Mouse (Mus musculus) neural tube, embryonic 13.5 days (tissue): ENCODE results near the gene Aim2. TPM values are rescaled to one million over a fixed set of nuclear protein-coding genes. Genes with fewer than 3 reads are reported as not detected.
"Not testable (repeated sequence)": the region's sequence is repeated elsewhere in the genome, so short reads cannot be mapped to it uniquely, and the experiment has no call there.

Source experiments
- ATAC-seq: fragments of 200-750 bp; cut with Nextera tagmentation; 2 replicates; pipeline ENCODE4 v1.8.0; 2017; ENCODE audit warnings: low read depth, mild to moderate bottlenecking, moderate TSS enrichment, moderate library complexity
- H3K27ac ChIP-seq: fragments of 300-500 bp; sonication (generic); replicated peaks from 2 replicates; pipeline ENCODE4 v1.5.1; 2015; ENCODE audit warnings: moderate library complexity, mild to moderate bottlenecking, inconsistent platforms
- H3K27me3 ChIP-seq: fragments of 300-500 bp; sonication (generic); 2 replicates; pipeline ENCODE4 v1.6.1; 2015; ENCODE audit warnings: mild to moderate bottlenecking, inconsistent platforms
- H3K36me3 ChIP-seq: fragments of 300-500 bp; sonication (generic); 2 replicates; pipeline ENCODE4 v1.6.1; 2015; ENCODE audit warnings: mild to moderate bottlenecking, inconsistent platforms
- H3K4me1 ChIP-seq: fragments of 300-500 bp; sonication (generic); replicated peaks from 2 replicates; pipeline ENCODE4 v1.6.1; 2015; ENCODE audit warnings: inconsistent platforms
- H3K4me2 ChIP-seq: fragments of 300-500 bp; sonication (generic); 2 replicates; pipeline ENCODE4 v1.6.1; 2015; ENCODE audit warnings: inconsistent platforms, mild to moderate bottlenecking, moderate library complexity
- H3K4me3 ChIP-seq: fragments of 300-500 bp; sonication (generic); 2 replicates; pipeline ENCODE4 v1.5.1; 2015; ENCODE audit warnings: mild to moderate bottlenecking, inconsistent platforms
- H3K9ac ChIP-seq: fragments of 300-500 bp; sonication (generic); 2 replicates; pipeline ENCODE4 v1.6.1; 2015; ENCODE audit warnings: moderate library complexity, mild to moderate bottlenecking, inconsistent platforms
- H3K9me3 ChIP-seq: fragments of 300-500 bp; sonication (generic); 2 replicates; pipeline ENCODE4 v1.6.1; 2016; ENCODE audit warnings: inconsistent platforms
- WGBS: fragments of 180-500 bp; shearing (Covaris S2); methylation state at CpG from one replicate; pipeline ENCODE4 v1.1.7; 2015; 5-methylcytosine and 5-hydroxymethylcytosine counted together
- polyA plus RNA-seq: library from polyadenylated mRNA; unstranded; fragments of >200 nt; fragmentation: Nextera tagmentation; extraction: Ambion mirVana; gene quantifications from 2 replicates; pipeline ENCODE4 v1.2.1, GENCODE M21; 2015

Gene Aim2
- 1.4 and 2.3 TPM in 2 replicates for polyA plus RNA-seq

DNA sequence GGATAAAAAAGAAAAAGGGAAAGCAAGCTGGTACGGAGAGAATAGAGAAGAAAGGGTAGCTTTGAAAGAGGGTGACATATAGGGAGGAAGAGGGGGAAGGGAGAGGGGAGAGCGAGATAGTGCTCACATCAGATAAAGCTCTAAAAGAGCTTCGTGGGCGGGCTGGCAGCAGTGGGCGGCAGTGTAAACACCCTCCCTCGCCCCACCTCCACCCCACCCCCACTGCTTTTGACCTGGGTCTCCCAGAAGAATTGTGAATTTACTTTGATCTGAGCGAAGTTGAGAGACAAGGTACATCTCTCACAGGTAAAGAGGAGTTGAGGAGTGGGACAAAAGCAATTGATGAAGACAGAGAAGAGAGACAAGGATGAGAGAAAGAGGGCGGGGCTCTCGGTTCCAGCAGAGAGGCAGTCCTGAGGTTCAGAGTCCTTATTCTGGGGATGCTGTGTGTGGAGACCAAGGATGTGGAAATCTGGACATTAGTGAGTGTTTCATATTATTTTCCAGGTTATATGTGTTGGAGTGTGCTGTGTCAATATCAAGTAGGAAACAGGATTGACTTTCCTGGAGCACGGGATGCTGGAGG is at the start of gene Aim2:
TSS of gene Aim2 (plus strand) at position 508 of the 586 bp plus-strand sequence.
- 9% methylated on average over 10 of the region's 10 CpGs for WGBS
- Histone ChIP-seq H3K4me1 (peaks cover 31% of the 10 kb centered on the region), H3K27ac (no peak within 1 kb of the TSS), H3K4me2 (peak within 1 kb of the TSS; percentile 48), H3K27me3 (no peaks in the 10 kb centered on the region), H3K9me3 (no peaks in the 10 kb centered on the region), H3K9ac (peak within 1 kb of the TSS; percentile 34), H3K36me3 (peaks cover 32% of the 10 kb centered on the region), H3K4me3 (peak within 1 kb of the TSS; percentile 22)
- ATAC-seq, result 0 out of 2 replicates have a peak, but pooled peaks have one; percentile 52

DNA sequence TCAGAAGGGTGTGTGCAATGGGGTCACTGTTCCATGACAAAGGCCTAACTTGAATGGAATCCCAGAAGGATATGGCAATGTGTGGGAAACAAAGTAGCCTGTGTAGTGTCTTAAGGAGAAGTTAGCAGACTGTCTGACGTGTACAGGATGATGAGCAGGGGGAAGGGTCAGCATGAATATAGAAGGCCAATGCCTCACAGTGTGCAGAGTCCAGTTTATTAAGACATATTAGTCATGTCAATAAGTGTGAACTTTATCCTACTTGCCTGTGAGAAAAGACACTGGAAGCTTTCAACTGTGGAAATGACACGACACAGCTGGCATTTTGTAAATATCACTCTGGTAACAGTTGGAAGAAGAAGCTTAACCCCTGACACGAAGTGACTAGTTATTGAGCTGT is 47.9 kb upstream of the Aim2 start:
- not testable (repeated sequence) for H3K4me2 ChIP-seq, H3K27me3 ChIP-seq, H3K36me3 ChIP-seq, H3K27ac ChIP-seq, H3K4me3 ChIP-seq, H3K9ac ChIP-seq, ATAC-seq, H3K4me1 ChIP-seq, H3K9me3 ChIP-seq
- WGBS, result 65% methylated on average over 3 of the region's 3 CpGs

- not testable (repeated sequence) for ATAC-seq, H3K9me3 ChIP-seq, H3K9ac ChIP-seq, H3K27ac ChIP-seq, H3K36me3 ChIP-seq, H3K4me2 ChIP-seq, H3K4me1 ChIP-seq, H3K27me3 ChIP-seq, H3K4me3 ChIP-seq
- WGBS, result 87% methylated on average over 7 of the region's 7 CpGs
Observed at GRCm38 (mm10) chr1:173313535-173314050, 37.1 kb upstream of the Aim2 start.

GRCm38 (mm10) chr1:173315725-173316124 is 35.0 kb upstream of the Aim2 start:
- no peak overlapping the region for H3K4me2 ChIP-seq
- no peaks in the 10 kb centered on the region for H3K4me1 ChIP-seq
- no peak overlapping the region for H3K9ac ChIP-seq
- H3K9me3 ChIP-seq, result no peaks in the 10 kb centered on the region
- H3K27me3 ChIP-seq, result no peaks in the 10 kb centered on the region
- no peaks in the 10 kb centered on the region for H3K36me3 ChIP-seq
- WGBS, result 87% methylated on average over 3 of the region's 3 CpGs
- H3K27ac ChIP-seq, result no peak overlapping the region
- H3K4me3 ChIP-seq, result no peak overlapping the region
- ATAC-seq, result no peak

GRCm38 (mm10) chr1:173317925-173318477 is 32.7 kb upstream of the Aim2 start:
- 97% methylated on average over 2 of the region's 2 CpGs for WGBS
- Histone ChIP-seq H3K4me1 (peaks cover 13% of the 10 kb centered on the region), H3K27me3 (no peaks in the 10 kb centered on the region), H3K9me3 (no peaks in the 10 kb centered on the region), H3K4me2 (no peak overlapping the region), H3K27ac (no peak overlapping the region), H3K36me3 (no peaks in the 10 kb centered on the region), H3K9ac (no peak overlapping the region), H3K4me3 (no peak overlapping the region)
- no peak for ATAC-seq

- WGBS, result 37% methylated on average over 8 of the region's 8 CpGs
- no peak overlapping the region for H3K4me2 ChIP-seq
- H3K9me3 ChIP-seq, result no peaks in the 10 kb centered on the region
- no peaks in the 10 kb centered on the region for H3K36me3 ChIP-seq
- H3K27ac ChIP-seq, result peak overlapping the region; percentile 38; the same call in 1 of the 2 replicates
- no peaks in the 10 kb centered on the region for H3K27me3 ChIP-seq
- ATAC-seq, result peak; percentile 74; the same call in 1 of the 2 replicates
- H3K4me1 ChIP-seq, result peaks cover 13% of the 10 kb centered on the region
- H3K4me3 ChIP-seq, result no peak overlapping the region
- H3K9ac ChIP-seq, result no peak overlapping the region
Observed at GRCm38 (mm10) chr1:173321593-173322248, 29.0 kb upstream of the Aim2 start.

- no peak overlapping the region for H3K4me3 ChIP-seq
- H3K36me3 ChIP-seq, result no peaks in the 10 kb centered on the region
- no peak overlapping the region for H3K4me2 ChIP-seq
- peak overlapping the region; percentile 38; the same call in 1 of the 2 replicates for H3K27ac ChIP-seq
- no peak overlapping the region for H3K9ac ChIP-seq
- ATAC-seq, result no peak
- no peaks in the 10 kb centered on the region for H3K9me3 ChIP-seq
- H3K27me3 ChIP-seq, result no peaks in the 10 kb centered on the region
- peaks cover 13% of the 10 kb centered on the region for H3K4me1 ChIP-seq
- WGBS, result 70% methylated on average over 6 of the region's 6 CpGs
Observed at GRCm38 (mm10) chr1:173322249-173322627, 28.4 kb upstream of the Aim2 start.

DNA sequence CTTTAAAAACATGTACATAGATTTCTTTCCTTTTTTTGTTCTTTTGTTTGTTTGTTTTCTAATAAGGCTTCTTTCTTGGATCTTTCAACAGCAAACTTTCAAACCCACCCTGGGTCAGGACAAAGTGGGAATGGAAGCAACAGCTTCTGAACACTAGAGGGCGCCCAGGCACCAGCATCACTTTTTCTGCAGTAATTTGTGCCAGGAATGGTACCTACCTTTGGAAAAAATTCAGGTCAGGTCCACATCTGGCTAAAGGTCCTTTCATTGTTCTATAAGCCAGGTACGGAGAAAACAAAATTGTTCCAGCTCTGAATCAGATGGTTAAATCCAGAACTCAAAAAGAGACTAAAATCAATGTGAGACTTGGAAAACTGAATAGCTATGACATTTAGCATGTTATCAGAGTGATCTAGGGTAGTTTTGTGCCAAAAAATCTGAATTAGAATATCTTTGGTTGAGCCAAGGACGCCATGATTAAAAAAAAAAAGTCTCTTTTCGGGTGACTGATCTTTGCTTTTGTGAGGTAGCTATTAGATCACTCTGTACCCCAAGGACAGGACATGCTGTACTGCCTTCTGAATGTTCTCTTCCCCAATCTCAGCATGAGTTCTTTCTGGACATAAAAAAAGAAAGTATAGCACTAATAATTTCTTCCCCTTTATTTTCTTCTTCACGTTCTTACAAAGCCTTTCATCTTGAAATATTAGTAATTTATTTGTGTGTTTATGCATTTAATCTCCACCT is 26.7 kb upstream of the Aim2 start:
- 29% methylated on average over 5 of the region's 5 CpGs for WGBS
- no peak overlapping the region for H3K9ac ChIP-seq
- no peak for ATAC-seq
- H3K27ac ChIP-seq, result no peak overlapping the region
- H3K9me3 ChIP-seq, result no peaks in the 10 kb centered on the region
- peaks cover 22% of the 10 kb centered on the region for H3K4me1 ChIP-seq
- no peaks in the 10 kb centered on the region for H3K36me3 ChIP-seq
- no peak overlapping the region for H3K4me3 ChIP-seq
- H3K27me3 ChIP-seq, result no peaks in the 10 kb centered on the region
- no peak overlapping the region for H3K4me2 ChIP-seq

DNA sequence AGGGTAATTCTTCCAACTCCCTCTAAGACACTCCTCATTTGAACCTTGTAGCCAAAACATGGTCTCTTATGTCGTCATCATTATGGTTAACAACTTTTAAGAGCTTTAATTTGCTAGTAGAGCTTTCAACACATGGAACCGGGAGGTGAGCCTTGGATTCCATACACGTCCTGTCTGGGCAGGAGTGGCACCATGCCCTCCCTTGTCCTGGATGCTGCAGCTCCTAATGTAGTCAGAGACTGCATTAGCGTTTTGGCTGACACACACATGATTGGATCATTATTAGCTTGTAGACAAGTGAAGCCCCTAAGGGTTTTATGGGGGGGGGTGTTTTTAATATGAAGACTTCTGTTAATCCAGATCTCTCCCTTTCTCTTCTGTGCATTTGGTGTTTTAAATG is 25.7 kb upstream of the Aim2 start:
- Histone ChIP-seq H3K27me3 (no peaks in the 10 kb centered on the region), H3K36me3 (no peaks in the 10 kb centered on the region), H3K27ac (no peak overlapping the region), H3K9ac (no peak overlapping the region), H3K4me2 (no peak overlapping the region), H3K4me1 (peaks cover 26% of the 10 kb centered on the region), H3K9me3 (no peaks in the 10 kb centered on the region), H3K4me3 (no peak overlapping the region)
- 70% methylated on average over 4 of the region's 4 CpGs for WGBS
- ATAC-seq, result no peak

- Histone ChIP-seq H3K36me3 (no peaks in the 10 kb centered on the region), H3K4me1 (peaks cover 30% of the 10 kb centered on the region), H3K27ac (no peak overlapping the region), H3K27me3 (no peaks in the 10 kb centered on the region), H3K4me2 (no peak overlapping the region), H3K4me3 (no peak overlapping the region), H3K9me3 (no peaks in the 10 kb centered on the region), H3K9ac (no peak overlapping the region)
- ATAC-seq, result no peak
- WGBS, result 100% methylated on average over 1 of the region's 1 CpGs
Observed at GRCm38 (mm10) chr1:173325395-173325794, 25.3 kb upstream of the Aim2 start.

GRCm38 (mm10) chr1:173326552-173326951 is 24.1 kb upstream of the Aim2 start:
- Histone ChIP-seq H3K4me2 (no peak overlapping the region), H3K9ac (no peak overlapping the region), H3K27me3 (no peaks in the 10 kb centered on the region), H3K36me3 (no peaks in the 10 kb centered on the region), H3K4me3 (no peak overlapping the region), H3K27ac (no peak overlapping the region), H3K4me1 (peaks cover 28% of the 10 kb centered on the region), H3K9me3 (no peaks in the 10 kb centered on the region)
- 79% methylated on average over 1 of the region's 1 CpGs for WGBS
- no peak for ATAC-seq

DNA sequence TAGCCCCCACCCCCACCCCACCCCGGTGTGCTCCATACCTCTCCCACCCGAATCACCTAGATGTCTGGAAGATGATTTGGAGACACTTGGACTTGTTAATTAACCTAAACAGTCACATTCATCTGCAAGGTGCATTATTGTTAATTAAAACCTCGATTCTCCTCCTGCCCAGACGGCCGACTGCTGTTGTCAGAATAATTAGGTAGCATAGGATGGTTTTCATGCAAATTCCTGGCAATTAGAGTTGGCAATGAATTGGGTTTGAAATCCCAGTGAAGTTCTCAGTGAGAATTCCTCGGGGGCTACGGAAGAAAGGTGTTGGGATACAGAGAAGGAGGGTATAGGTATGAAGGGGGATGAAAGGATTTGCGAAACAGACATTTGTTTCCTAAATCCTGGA is 22.2 kb upstream of the Aim2 start:
- WGBS, result 42% methylated on average over 8 of the region's 8 CpGs
- ATAC-seq, result no peak
- no peaks in the 10 kb centered on the region for H3K27me3 ChIP-seq

More for the DNA sequence above, 22.2 kb upstream of the Aim2 start:
- H3K36me3 ChIP-seq, result no peaks in the 10 kb centered on the region
- H3K4me3 ChIP-seq, result no peak overlapping the region
- no peak overlapping the region; the same call in 1 of the 2 replicates for H3K27ac ChIP-seq
- H3K4me1 ChIP-seq, result peaks cover 20% of the 10 kb centered on the region
- H3K9ac ChIP-seq, result no peak overlapping the region
- H3K4me2 ChIP-seq, result no peak overlapping the region
- no peaks in the 10 kb centered on the region for H3K9me3 ChIP-seq
